Mouse (Mus musculus) embryo, embryonic 10.5 days (tissue): ENCODE measurements at regions not wholly inside any gene's neighbourhood (a gene's known extent, or its start where the extent isn't known, plus 50 kb on each side); places are given as distances from the start of the nearest gene placed in this dataset.

Source experiments
- DNase-seq: peaks from one replicate; pipeline ENCODE4 v3.0.0-alpha.2; 2015; ENCODE audit warnings: low spot score

DNA sequence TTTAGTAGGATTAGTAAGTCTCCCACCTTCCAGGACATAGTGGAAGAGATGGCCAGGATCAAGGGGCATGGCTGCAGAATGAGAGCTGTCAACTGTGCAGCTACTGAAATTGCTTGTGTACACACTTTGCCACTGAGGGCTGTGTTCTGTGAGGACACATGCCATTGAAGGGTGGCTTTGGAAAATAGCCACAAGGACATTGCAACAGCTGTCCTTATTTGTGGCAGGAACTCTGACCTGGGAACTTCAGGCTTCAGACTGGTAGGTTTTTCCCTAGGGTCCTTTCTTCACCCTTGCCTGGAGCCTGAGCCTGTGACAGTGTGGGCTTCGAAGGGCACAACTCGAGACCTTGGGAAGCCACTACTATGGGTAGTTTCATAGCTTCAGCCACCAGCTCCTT lies 64.2 kb upstream of the Ywhaq start:
- no peak for DNase-seq

GRCm38 (mm10) chr12:21480226-21480625 lies 62.8 kb upstream of the Ywhaq start:
- no peak for DNase-seq

GRCm38 (mm10) chr12:21479251-21479650 lies 61.8 kb upstream of the Ywhaq start:
- no peak for DNase-seq

- no peak for DNase-seq
These were observed 59.1 kb upstream of the Ywhaq start for GRCm38 (mm10) chr12:21476516-21476915.

- DNase-seq, result no peak
These were observed 55.7 kb upstream of the Ywhaq start for GRCm38 (mm10) chr12:21472951-21473710.

DNA sequence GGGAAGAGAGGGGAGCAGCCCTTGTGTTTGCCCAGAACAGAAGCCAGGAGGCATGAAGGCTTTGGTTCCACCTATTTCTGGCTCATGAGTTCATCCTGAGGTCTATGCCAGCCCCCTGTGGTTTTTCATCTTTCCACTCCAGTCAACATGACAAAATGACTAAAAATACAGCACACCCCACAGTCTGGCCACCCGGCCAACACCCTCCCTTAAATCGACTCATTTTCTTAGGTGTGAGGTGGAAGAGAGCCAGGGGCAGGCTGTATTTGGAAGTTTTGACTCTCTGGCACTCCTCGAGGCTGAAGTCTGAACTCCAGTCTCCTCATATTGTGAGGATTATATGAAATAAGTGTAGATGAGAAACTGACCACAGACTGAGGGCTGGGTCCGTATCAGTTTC lies 55.0 kb upstream of the Ywhaq start:
- DNase-seq, result no peak

- DNase-seq, result no peak
These were observed 54.5 kb upstream of the Ywhaq start for GRCm38 (mm10) chr12:21471986-21472385.

GRCm38 (mm10) chr12:21470286-21470685 lies 52.8 kb upstream of the Ywhaq start:
- DNase-seq, result no peak
